In the genomic region with DNA sequence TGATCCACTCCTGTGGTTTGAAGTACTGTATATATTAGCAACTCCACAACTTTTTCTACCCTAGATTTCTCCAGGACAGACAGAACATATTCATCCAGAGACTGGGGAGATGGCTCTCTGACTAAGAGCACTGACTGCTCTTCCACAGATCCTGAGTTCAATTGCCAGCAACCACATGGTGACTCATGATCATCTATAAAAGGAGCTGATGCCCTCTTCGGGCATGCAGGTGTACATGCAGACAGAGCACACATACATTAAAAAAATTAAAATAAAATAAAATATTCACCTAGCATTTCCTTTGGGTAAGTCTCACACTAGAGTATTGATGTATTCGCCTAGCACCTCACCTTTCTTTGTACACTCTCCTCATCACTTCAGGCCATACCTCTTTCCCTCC, we compare ENCODE assay signal across 36 mouse cellular contexts. TPM values are rescaled to one million over a fixed set of nuclear protein-coding genes. Genes with fewer than 3 reads are reported as not detected.
DNase-seq lines count a peak whose midpoint lies in the region; ATAC-seq and TF ChIP-seq lines count a peak whose summit lies in the region.
"Had no signal": no experiment of that assay in that cellular context is flagged by ENCODE, and none has a peak within 500 bp of the region (broad histone marks: within the 10 kb centered on the region; RNA-seq: fewer than 3 reads in every experiment).

No protein-coding gene starts in this region.

- H3K9me3 ChIP-seq in stomach, postnatal 0 days (ENCODE audit: control insufficient read depth, low read length): no peaks in the 10 kb centered on the region
- H3K9me3 ChIP-seq: embryonic facial prominence, embryonic 10.5 days; embryonic facial prominence, embryonic 13.5 days; forebrain, embryonic 10.5 days; forebrain, embryonic 13.5 days; heart, embryonic 10.5 days; heart, embryonic 13.5 days; hindbrain, embryonic 15.5 days had no signal

- TF ChIP-seq EP300 in heart, adult 2 months (IDR thresholded peaks at IDR 0.05; ENCODE audit: insufficient read depth, low read depth, low read length): no peak
- no peak for TF ChIP-seq EP300 in stomach, postnatal 0 days (optimal IDR thresholded peaks at IDR 0.05)

- WGBS in heart, adult 2 months: 75% methylated on average over 2 of the region's 2 CpGs
- WGBS in stomach, postnatal 0 days: 73% methylated on average over 2 of the region's 2 CpGs

- H3K4me2 ChIP-seq in stomach, postnatal 0 days (replicated peaks; ENCODE audit: low read depth): no peak overlapping the region
- H3K4me2 ChIP-seq: embryonic facial prominence, embryonic 13.5 days; forebrain, embryonic 13.5 days; heart, embryonic 13.5 days; hindbrain, embryonic 15.5 days had no signal

- no peak overlapping the region for H3K9ac ChIP-seq in heart, adult 2 months (ENCODE audit: low read depth, low read length)
- no peak overlapping the region for H3K9ac ChIP-seq in stomach, postnatal 0 days (ENCODE audit: low read length)
- H3K9ac ChIP-seq: embryonic facial prominence, embryonic 13.5 days; forebrain, embryonic 13.5 days; heart, embryonic 13.5 days; hindbrain, embryonic 15.5 days had no signal

- H3K27ac ChIP-seq in heart, adult 2 months: no peak overlapping the region
- no peak overlapping the region for H3K27ac ChIP-seq in stomach, postnatal 0 days (replicated peaks)
- H3K27ac ChIP-seq: embryonic facial prominence, embryonic 10.5 days; embryonic facial prominence, embryonic 13.5 days; forebrain, embryonic 10.5 days; forebrain, embryonic 13.5 days; gastrocnemius, adult 2 months; heart, embryonic 10.5 days; heart, embryonic 13.5 days; hindbrain, embryonic 15.5 days had no signal

- no peaks in the 10 kb centered on the region for H3K36me3 ChIP-seq in heart, adult 2 months (ENCODE audit: control insufficient read depth, insufficient read depth, low read length)
- H3K36me3 ChIP-seq in stomach, postnatal 0 days (ENCODE audit: control insufficient read depth, insufficient read depth, low read length): no peaks in the 10 kb centered on the region
- H3K36me3 ChIP-seq: embryonic facial prominence, embryonic 10.5 days; embryonic facial prominence, embryonic 13.5 days; forebrain, embryonic 10.5 days; heart, embryonic 10.5 days; heart, embryonic 13.5 days; hindbrain, embryonic 15.5 days had no signal

- TF ChIP-seq CTCF in heart, adult 2 months (IDR thresholded peaks at IDR 0.05): no peak
- TF ChIP-seq CTCF in stomach, postnatal 0 days (IDR thresholded peaks at IDR 0.05; ENCODE audit: low read depth): peak; percentile 25; the same call in 1 of the 2 replicates

- H3K27me3 ChIP-seq in heart, adult 2 months (ENCODE audit: control insufficient read depth, insufficient read depth, low read length): peaks cover 2% of the 10 kb centered on the region; the same call in 1 of the 2 replicates
- H3K27me3 ChIP-seq in stomach, postnatal 0 days (ENCODE audit: control insufficient read depth, insufficient read depth, low read length): no peaks in the 10 kb centered on the region
- H3K27me3 ChIP-seq: Patski had no signal

- peak; percentile 64 for DNase-seq in heart, adult 11 months
- no peak for DNase-seq in heart, adult 2 months
- DNase-seq in 3T3-L1 (ENCODE audit: low read depth, low spot score): peak; percentile 81
- peak; percentile 36 for DNase-seq in ES-CJ7 (ENCODE audit: low read depth, low spot score)
- no peak for DNase-seq in stomach, postnatal 0 days (ENCODE audit: low spot score)
- no peak for DNase-seq in adrenal gland, adult 2 months
- no peak for DNase-seq in lung, postnatal 25 days (ENCODE audit: low spot score)
- DNase-seq: adrenal gland, adult 8-10 months; adrenal gland, postnatal 25 days; B cell, adult 2 months; cerebellum, adult 11-12 months; cerebellum, adult 8-10 months; cerebellum, postnatal 10 days; cerebellum, postnatal 36 days; embryo, embryonic 11 days; gastrocnemius, adult 2 months; gastrocnemius, postnatal 14 days; heart, adult 18-20 months; heart, postnatal 14 days; heart, postnatal 4 days; kidney, adult 18-20 months; kidney, adult 9 months had no signal

- no peak for ATAC-seq in stomach, postnatal 0 days (ENCODE audit: low FRiP score, low TSS enrichment)
- ATAC-seq: forebrain, embryonic 13.5 days; forebrain, embryonic 16.5 days; Patski had no signal

- no peaks in the 10 kb centered on the region for H3K79me2 ChIP-seq in heart, adult 2 months (replicated peaks; ENCODE audit: control insufficient read depth, insufficient read depth, low read length)

- no peak for TF ChIP-seq POLR2A in heart, adult 2 months (IDR thresholded peaks at IDR 0.05; ENCODE audit: insufficient read depth, low read depth, low read length)

- H3K4me3 ChIP-seq in heart, adult 2 months: no peak overlapping the region
- H3K4me3 ChIP-seq in stomach, postnatal 0 days (ENCODE audit: low read depth, low read length): no peak overlapping the region
- H3K4me3 ChIP-seq: embryonic facial prominence, embryonic 10.5 days; embryonic facial prominence, embryonic 13.5 days; forebrain, embryonic 10.5 days; forebrain, embryonic 13.5 days; gastrocnemius, adult 2 months; heart, embryonic 10.5 days; heart, embryonic 13.5 days; hindbrain, embryonic 15.5 days had no signal

- intact Hi-C loops in heart, adult 2 months (cut with DNase I): no loop called here

- no peaks in the 10 kb centered on the region for H3K4me1 ChIP-seq in heart, adult 2 months (ENCODE audit: control insufficient read depth, insufficient read depth, low read length)
- H3K4me1 ChIP-seq in stomach, postnatal 0 days (replicated peaks; ENCODE audit: control insufficient read depth, insufficient read depth): no peaks in the 10 kb centered on the region

RNA-seq across cellular contexts. Expression of gene F2rl1, which starts 4.2 kb away (rescaled TPM):
- under 1 TPM; 0.41 to 0.63 TPM for total RNA-seq in heart, adult 2 months (2021)
- 0.91 and 1.2 TPM in 2 replicates for polyA plus RNA-seq in heart, adult 2 months (2012; rRNA removed)
- polyA plus RNA-seq in stomach, postnatal 0 days (2015; fragmentation: Nextera tagmentation; extraction: Ambion mirVana): 10.7 and 12.8 TPM in 2 replicates
- under 1 TPM; 0.17 to 0.20 TPM for total RNA-seq in adrenal gland, adult 2 months (2021)
- polyA plus RNA-seq in adrenal gland, adult 2 months (2012; rRNA removed): 0.12 and 0.28 TPM in 2 replicates
- polyA plus RNA-seq: forebrain, embryonic 16.5 days; hindbrain, embryonic 15.5 days had no signal

RNA-seq across cellular contexts. Expression of gene S100z, which starts 50.7 kb away (rescaled TPM):
- not detected for total RNA-seq in heart, adult 2 months (2021)
- polyA plus RNA-seq in heart, adult 2 months (2012; rRNA removed): not detected in 2 replicates
- 0.38 and 0.39 TPM in 2 replicates for polyA plus RNA-seq in stomach, postnatal 0 days (2015; fragmentation: Nextera tagmentation; extraction: Ambion mirVana)
- total RNA-seq in adrenal gland, adult 2 months (2021): not detected
- not detected in 2 replicates for polyA plus RNA-seq in adrenal gland, adult 2 months (2012; rRNA removed)
- total RNA-seq: adrenal gland, adult 8-10 months; adrenal gland, postnatal 25 days; gastrocnemius, adult 2 months; heart, adult 18-20 months; heart, postnatal 14 days; heart, postnatal 4 days had no signal
- polyA plus RNA-seq: brain, embryonic 14.5 days; cortical plate, adult 2 months; forebrain, embryonic 10.5 days; forebrain, embryonic 13.5 days; forebrain, embryonic 16.5 days; heart, embryonic 10.5 days; heart, embryonic 13.5 days; heart, embryonic 16.5 days; hindbrain, embryonic 11.5 days; hindbrain, embryonic 15.5 days; intestine, embryonic 14.5 days; Patski had no signal

Comparison
In these comparisons a context has a peak if more than half of its experiments do, and no peak if none do; other contexts are left out.
1. DNase-seq: peak in heart, adult 11 months (single experiment), 3T3-L1 (single experiment) and ES-CJ7 (single experiment); none in heart, adult 2 months (0 of 2), stomach, postnatal 0 days (single experiment), adrenal gland, adult 2 months (single experiment) and lung, postnatal 25 days (single experiment).